Mouse (Mus musculus): Measurements from ENCODE around the gene Mup5.
"Not testable (repeated sequence)": the region's sequence is repeated elsewhere in the genome, so short reads cannot be mapped to it uniquely, and the experiment has no call there.

Mup5 gene

GRCm38 (mm10) chr4:61834952-61835708 lies at the start of gene Mup5:
Gene Mup5, minus strand, starts transcription at chr4:61835233.
- no peak for DNase-seq (ENCODE audit: low spot score)

GRCm38 (mm10) chr4:61858160-61858559 lies 23.1 kb upstream of the Mup5 start:
- peak; percentile 58 for DNase-seq (ENCODE audit: low spot score)

GRCm38 (mm10) chr4:61855831-61856698 lies 21.0 kb upstream of the Mup5 start:
- no peak for DNase-seq (ENCODE audit: low spot score)

- no peak for DNase-seq (ENCODE audit: low spot score)
Measured at GRCm38 (mm10) chr4:61855344-61855743, 20.3 kb upstream of the Mup5 start.

GRCm38 (mm10) chr4:61844758-61845455 lies 9.9 kb upstream of the Mup5 start:
- no peak for DNase-seq (ENCODE audit: low spot score)

- DNase-seq (ENCODE audit: low spot score): no peak
Measured at GRCm38 (mm10) chr4:61829211-61829610, 5.8 kb downstream of the Mup5 start.

- no peak for DNase-seq (ENCODE audit: low spot score)
Measured at GRCm38 (mm10) chr4:61823185-61823584, 11.8 kb downstream of the Mup5 start.

- not testable (repeated sequence) for DNase-seq (ENCODE audit: low spot score)
Measured at GRCm38 (mm10) chr4:61822541-61822940, 12.5 kb downstream of the Mup5 start.

- DNase-seq (ENCODE audit: low spot score): no peak
Measured at GRCm38 (mm10) chr4:61815602-61816001, 19.4 kb downstream of the Mup5 start.

GRCm38 (mm10) chr4:61813435-61813834 lies 21.6 kb downstream of the Mup5 start:
- no peak for DNase-seq (ENCODE audit: low spot score)

- DNase-seq (ENCODE audit: low spot score): peak; percentile 77
Measured at GRCm38 (mm10) chr4:61811193-61811592, 23.8 kb downstream of the Mup5 start.

GRCm38 (mm10) chr4:61808926-61809325 lies 26.1 kb downstream of the Mup5 start:
- not testable (repeated sequence) for DNase-seq (ENCODE audit: low spot score)

- not testable (repeated sequence) for DNase-seq (ENCODE audit: low spot score)
Measured at GRCm38 (mm10) chr4:61789699-61790098, 45.3 kb downstream of the Mup5 start.

- not testable (repeated sequence) for DNase-seq (ENCODE audit: low spot score)
Measured at GRCm38 (mm10) chr4:61784231-61784630, 50.8 kb downstream of the Mup5 start.

GRCm38 (mm10) chr4:61782169-61782568 lies 52.9 kb downstream of the Mup5 start, which contains the start of gene Mup19:
Gene Mup19, minus strand, starts transcription at chr4:61782269.
- not testable (repeated sequence) for DNase-seq (ENCODE audit: low spot score)

Measured in retina, embryonic 14.5 days (tissue).